Mouse (Mus musculus) heart, postnatal 0 days (tissue): ENCODE measurements around the gene 1700069L16Rik.

Experiments
- CTCF ChIP-seq: IDR thresholded peaks from 2 replicates; pipeline ENCODE4 v1.5.1; 2016; ENCODE audit warnings: antibody characterized with exemption, control low read depth, low read depth
- EP300 ChIP-seq: IDR thresholded peaks from 2 replicates; pipeline ENCODE4 v1.6.1; 2016; ENCODE audit warnings: antibody characterized with exemption, low read depth

GRCm38 (mm10) chr5:113703803-113704585 is 20.6 kb downstream of the 1700069L16Rik start:
- TF ChIP-seq CTCF (no peak), EP300 (peak; percentile 65; the same call in 1 of the 2 replicates)
